Mouse (Mus musculus): ENCODE measurements at regions not wholly inside any gene's neighbourhood (a gene's known extent, or its start where the extent isn't known, plus 50 kb on each side); places are given as distances from the start of the nearest gene placed in this dataset.

DNA sequence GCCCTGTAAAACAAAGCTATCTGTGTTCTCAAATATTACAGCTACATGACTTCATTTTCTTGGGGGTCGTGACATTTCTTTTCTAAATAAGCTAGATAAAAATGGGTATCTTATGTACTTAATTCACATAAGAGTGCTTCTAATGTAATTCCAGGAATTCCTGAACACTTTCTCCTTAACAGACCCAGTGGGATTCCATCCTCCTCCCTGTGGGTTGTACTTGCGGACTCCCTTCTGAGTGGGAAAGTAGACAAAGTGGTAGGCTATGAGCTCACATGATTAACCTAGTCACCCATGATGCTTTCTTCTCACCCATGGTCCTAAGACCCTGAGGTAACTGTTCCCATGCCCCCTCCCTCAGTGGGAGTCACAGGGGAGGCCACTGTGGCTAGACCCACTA lies 212.7 kb upstream of the Mon1b start:
- no peaks in the 10 kb centered on the region for H3K4me1 ChIP-seq (ENCODE audit: control insufficient read depth in 1 of 2, insufficient read depth in 2 of 2, low read length in 2 of 2)
- no peak for TF ChIP-seq MAZ (IDR thresholded peaks at IDR 0.05; ENCODE audit: low read depth, low read length)
- TF ChIP-seq ZC3H11A (IDR thresholded peaks at IDR 0.05; ENCODE audit: low read depth, low read length): no peak
- TF ChIP-seq MEF2A (IDR thresholded peaks at IDR 0.05; ENCODE audit: extremely low read depth, insufficient replicate concordance, low read depth, low read length, poor library complexity, severe bottlenecking): no peak
- TF ChIP-seq USF1 (IDR thresholded peaks at IDR 0.05; ENCODE audit: low read depth, low read length): no peak
- TF ChIP-seq KAT2A (conservative IDR thresholded peaks at IDR 0.05; ENCODE audit: low read depth, low read length): no peak
- no peak for TF ChIP-seq TBP (IDR thresholded peaks at IDR 0.05; ENCODE audit: low read depth, low read length)
- TF ChIP-seq ETS1 (IDR thresholded peaks at IDR 0.05; ENCODE audit: low read depth, low read length): no peak
- no peak for DNase-seq (ENCODE audit: low read depth, low spot score)
- H3K9me3 ChIP-seq (replicated peaks; ENCODE audit: insufficient read depth, low read length): no peaks in the 10 kb centered on the region
- H3K4me3 ChIP-seq (ENCODE audit: control insufficient read depth in 1 of 2, insufficient read depth in 1 of 2, low read depth in 2 of 2, low read length in 2 of 2): no peak overlapping the region
- no peak overlapping the region for H3K9ac ChIP-seq (ENCODE audit: control insufficient read depth, low read depth, low read length, poor library complexity, severe bottlenecking)
- H3K27ac ChIP-seq (ENCODE audit: control insufficient read depth, low read depth, low read length): no peak overlapping the region
- H3K79me2 ChIP-seq (ENCODE audit: control insufficient read depth, insufficient read depth, low read length, poor library complexity): no peaks in the 10 kb centered on the region
- H3K36me3 ChIP-seq (ENCODE audit: control insufficient read depth in 1 of 2, insufficient read depth in 2 of 2, low read length in 2 of 2): no peaks in the 10 kb centered on the region
- H3K27me3 ChIP-seq (ENCODE audit: control insufficient read depth in 1 of 2, insufficient read depth in 2 of 2, low read length in 2 of 2): no peaks in the 10 kb centered on the region

DNA sequence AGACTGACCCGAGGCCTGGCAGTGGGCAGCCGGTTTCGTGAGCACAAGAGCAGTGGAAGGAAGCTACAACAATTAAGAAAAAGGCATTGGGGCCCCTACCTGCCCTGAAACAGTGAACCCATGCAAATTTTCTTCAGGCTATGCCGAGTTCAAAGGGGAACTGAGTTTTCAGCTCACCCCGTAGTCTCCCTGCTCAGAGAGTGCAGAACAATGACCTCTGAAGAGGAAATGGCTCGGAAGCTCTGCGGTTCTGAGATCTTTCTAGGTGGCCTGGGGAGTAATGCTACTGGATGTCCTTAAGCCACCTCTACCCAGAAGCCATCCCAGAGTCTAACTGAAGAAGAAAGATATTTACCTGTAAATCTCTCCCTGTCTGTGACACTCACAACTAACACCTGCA lies 196.3 kb upstream of the Mon1b start:
- Histone ChIP-seq H3K9ac (ENCODE audit: control insufficient read depth, low read depth, low read length, poor library complexity, severe bottlenecking) (no peak overlapping the region), H3K36me3 (ENCODE audit: control insufficient read depth in 1 of 2, insufficient read depth in 2 of 2, low read length in 2 of 2) (no peaks in the 10 kb centered on the region), H3K27me3 (ENCODE audit: control insufficient read depth in 1 of 2, insufficient read depth in 2 of 2, low read length in 2 of 2) (no peaks in the 10 kb centered on the region), H3K9me3 (replicated peaks; ENCODE audit: insufficient read depth, low read length) (no peaks in the 10 kb centered on the region), H3K79me2 (ENCODE audit: control insufficient read depth, insufficient read depth, low read length, poor library complexity) (no peaks in the 10 kb centered on the region), H3K27ac (ENCODE audit: control insufficient read depth, low read depth, low read length) (no peak overlapping the region), H3K4me1 (ENCODE audit: control insufficient read depth in 1 of 2, insufficient read depth in 2 of 2, low read length in 2 of 2) (no peaks in the 10 kb centered on the region), H3K4me3 (ENCODE audit: control insufficient read depth in 1 of 2, insufficient read depth in 1 of 2, low read depth in 2 of 2, low read length in 2 of 2) (no peak overlapping the region)
- no peak for DNase-seq (ENCODE audit: low read depth, low spot score)
- TF ChIP-seq MYB (IDR thresholded peaks at IDR 0.05; ENCODE audit: low read depth, low read length) (no peak), ZC3H11A (IDR thresholded peaks at IDR 0.05; ENCODE audit: low read depth, low read length) (no peak), NELFE (IDR thresholded peaks at IDR 0.05; ENCODE audit: low read depth, low read length) (no peak), NRF1 (IDR thresholded peaks at IDR 0.05; ENCODE audit: insufficient read depth, low read depth, low read length, poor library complexity, severe bottlenecking) (no peak), TBP (IDR thresholded peaks at IDR 0.05; ENCODE audit: low read depth, low read length) (no peak), RAD21 (IDR thresholded peaks at IDR 0.05; ENCODE audit: low read depth, low read length) (no peak), SMC3 (IDR thresholded peaks at IDR 0.05; ENCODE audit: low read depth, low read length) (no peak), CHD2 (IDR thresholded peaks at IDR 0.05; ENCODE audit: low read length) (no peak)

DNA sequence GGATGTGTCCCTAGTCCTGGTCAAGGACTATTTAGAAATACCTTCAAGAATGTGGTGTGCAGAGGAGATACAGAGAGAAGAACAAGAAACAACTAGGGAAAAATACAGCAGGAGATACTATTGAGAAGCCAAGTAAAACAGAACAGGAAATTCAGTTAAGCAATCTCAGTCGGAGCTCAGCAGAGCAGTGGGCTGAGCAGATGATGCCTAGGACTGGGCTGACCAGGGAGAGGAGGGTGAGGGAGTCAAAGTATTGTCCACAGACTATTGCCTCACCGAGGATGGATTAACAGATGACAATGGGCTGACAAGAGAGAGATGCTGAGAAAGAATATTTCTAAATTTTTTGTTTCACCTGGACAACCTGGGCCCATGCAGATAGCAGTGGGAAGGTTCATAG lies 181.4 kb upstream of the Mon1b start:
- no peak for DNase-seq (ENCODE audit: low read depth, low spot score)
- H3K36me3 ChIP-seq (ENCODE audit: control insufficient read depth in 1 of 2, insufficient read depth in 2 of 2, low read length in 2 of 2): no peaks in the 10 kb centered on the region
- TF ChIP-seq USF2 (IDR thresholded peaks at IDR 0.05; ENCODE audit: borderline replicate concordance in 1 of 2, insufficient read depth in 1 of 2, low read depth in 1 of 2, low read length in 2 of 2): no peak
- TF ChIP-seq POLR2A (IDR thresholded peaks at IDR 0.05; ENCODE audit: control insufficient read depth in 1 of 2, insufficient read depth in 1 of 2, low read depth in 1 of 2, low read length in 2 of 2, poor library complexity in 1 of 2): no peak
- no peak overlapping the region for H3K27ac ChIP-seq (ENCODE audit: control insufficient read depth, low read depth, low read length)
- no peaks in the 10 kb centered on the region for H3K79me2 ChIP-seq (ENCODE audit: control insufficient read depth, insufficient read depth, low read length, poor library complexity)
- no peaks in the 10 kb centered on the region for H3K27me3 ChIP-seq (ENCODE audit: control insufficient read depth in 1 of 2, insufficient read depth in 2 of 2, low read length in 2 of 2)
- no peak overlapping the region for H3K9ac ChIP-seq (ENCODE audit: control insufficient read depth, low read depth, low read length, poor library complexity, severe bottlenecking)
- H3K9me3 ChIP-seq (replicated peaks; ENCODE audit: insufficient read depth, low read length): no peaks in the 10 kb centered on the region
- H3K4me1 ChIP-seq (ENCODE audit: control insufficient read depth in 1 of 2, insufficient read depth in 2 of 2, low read length in 2 of 2): no peaks in the 10 kb centered on the region
- no peak overlapping the region for H3K4me3 ChIP-seq (ENCODE audit: control insufficient read depth in 1 of 2, insufficient read depth in 1 of 2, low read depth in 2 of 2, low read length in 2 of 2)
